Mouse (Mus musculus): ENCODE data around the gene Gdf11. TPM values are rescaled to one million over a fixed set of nuclear protein-coding genes. Genes with fewer than 3 reads are reported as not detected.

Gdf11 gene
- polyA plus RNA-seq (2012; ENCODE audit: low replicate concordance), result 1.5 and 1.6 TPM in 2 replicates

GRCm38 (mm10) chr10:128891296-128892094 is at the start of gene Gdf11:
Gdf11 (minus strand) TSS chr10:128891718.

GRCm38 (mm10) chr10:128933574-128933973 is 42.1 kb upstream of the Gdf11 start, which contains the start of gene Itga7:
Itga7 (plus strand) TSS chr10:128933818.

GRCm38 (mm10) chr10:128923935-128924334 is 32.4 kb upstream of the Gdf11 start, which contains the start of gene Bloc1s1:
Bloc1s1 (minus strand) TSS chr10:128924035.

GRCm38 (mm10) chr10:128922822-128923012 is 31.2 kb upstream of the Gdf11 start, which contains the start of gene Rdh5:
Rdh5 (minus strand) TSS chr10:128922888.

GRCm38 (mm10) chr10:128900698-128901097 is 9.2 kb upstream of the Gdf11 start, which contains the start of gene Cd63:
Cd63 (plus strand) TSS chr10:128900989.

Other genes with a start within 250 kb of the Gdf11 start
- 1.4 and 2.2 TPM in 2 replicates for gene Ikzf4, start 245.7 kb downstream of the Gdf11 start, polyA plus RNA-seq (2012; ENCODE audit: low replicate concordance)
- 0.64 and 3.0 TPM in 2 replicates for gene Suox, start 217.6 kb downstream of the Gdf11 start, polyA plus RNA-seq (2012; ENCODE audit: low replicate concordance)
- gene Rab5b, start 195.5 kb downstream of the Gdf11 start, polyA plus RNA-seq (2012; ENCODE audit: low replicate concordance), result 9.7 and 12.3 TPM in 2 replicates
- gene Pmel, start 187.5 kb downstream of the Gdf11 start, polyA plus RNA-seq (2012; ENCODE audit: low replicate concordance), result 0.14 TPM in 1 of 2 replicates, not detected in the other
- gene Cdk2, start 186.7 kb downstream of the Gdf11 start, polyA plus RNA-seq (2012; ENCODE audit: low replicate concordance), result 14.9 and 21.2 TPM in 2 replicates
- 4.5 and 5.3 TPM in 2 replicates for gene Dgka, start 146.9 kb downstream of the Gdf11 start, polyA plus RNA-seq (2012; ENCODE audit: low replicate concordance)
- gene Pym1, start 143.8 kb downstream of the Gdf11 start, polyA plus RNA-seq (2012; ENCODE audit: low replicate concordance), result 178 and 186 TPM in 2 replicates
- 0.26 and 0.43 TPM in 2 replicates for gene Mmp19, start 100.8 kb downstream of the Gdf11 start, polyA plus RNA-seq (2012; ENCODE audit: low replicate concordance)
- gene Dnajc14, start 87.7 kb downstream of the Gdf11 start, polyA plus RNA-seq (2012; ENCODE audit: low replicate concordance), result 6.1 and 25.6 TPM in 2 replicates
- gene Tmem198b, start 87.3 kb downstream of the Gdf11 start, polyA plus RNA-seq (2012; ENCODE audit: low replicate concordance), result 0.89 and 1.4 TPM in 2 replicates
- 0.41 and 5.4 TPM in 2 replicates for gene Sarnp, start 74.4 kb downstream of the Gdf11 start, polyA plus RNA-seq (2012; ENCODE audit: low replicate concordance)
- gene Ormdl2, start 70.1 kb downstream of the Gdf11 start, polyA plus RNA-seq (2012; ENCODE audit: low replicate concordance), result 2.6 and 17.0 TPM in 2 replicates
- 0.96 and 1.1 TPM in 2 replicates for gene Cd63, start 9.3 kb upstream of the Gdf11 start, polyA plus RNA-seq (2012; ENCODE audit: low replicate concordance)
- gene Rdh5, start 31.2 kb upstream of the Gdf11 start, polyA plus RNA-seq (2012; ENCODE audit: low replicate concordance), result 2.4 and 4.2 TPM in 2 replicates
- 24.2 and 33.3 TPM in 2 replicates for gene Bloc1s1, start 32.3 kb upstream of the Gdf11 start, polyA plus RNA-seq (2012; ENCODE audit: low replicate concordance)
- gene Itga7, start 42.1 kb upstream of the Gdf11 start, polyA plus RNA-seq (2012; ENCODE audit: low replicate concordance), result 1.6 and 2.3 TPM in 2 replicates
- not detected in 2 replicates for gene Mettl7b, start 69.3 kb upstream of the Gdf11 start, polyA plus RNA-seq (2012; ENCODE audit: low replicate concordance)
- not detected in 2 replicates for gene Olfr9, start 97.7 kb upstream of the Gdf11 start, polyA plus RNA-seq (2012; ENCODE audit: low replicate concordance)
- gene Olfr763, start 119.1 kb upstream of the Gdf11 start, polyA plus RNA-seq (2012; ENCODE audit: low replicate concordance), result not detected in 2 replicates
- not detected in 2 replicates for gene Olfr764-ps1, start 148.2 kb upstream of the Gdf11 start, polyA plus RNA-seq (2012; ENCODE audit: low replicate concordance)
- gene Olfr765, start 158.3 kb upstream of the Gdf11 start, polyA plus RNA-seq (2012; ENCODE audit: low replicate concordance), result not detected in 2 replicates
- gene Olfr766-ps1, start 177.3 kb upstream of the Gdf11 start, polyA plus RNA-seq (2012; ENCODE audit: low replicate concordance), result not detected in 2 replicates
- gene Olfr767, start 191.2 kb upstream of the Gdf11 start, polyA plus RNA-seq (2012; ENCODE audit: low replicate concordance), result not detected in 2 replicates
- gene Olfr768, start 207.7 kb upstream of the Gdf11 start, polyA plus RNA-seq (2012; ENCODE audit: low replicate concordance), result not detected in 2 replicates
- not detected in 2 replicates for gene Olfr769, start 226.1 kb upstream of the Gdf11 start, polyA plus RNA-seq (2012; ENCODE audit: low replicate concordance)
- not detected in 2 replicates for gene Olfr770, start 247.3 kb upstream of the Gdf11 start, polyA plus RNA-seq (2012; ENCODE audit: low replicate concordance)